In the genomic region with DNA sequence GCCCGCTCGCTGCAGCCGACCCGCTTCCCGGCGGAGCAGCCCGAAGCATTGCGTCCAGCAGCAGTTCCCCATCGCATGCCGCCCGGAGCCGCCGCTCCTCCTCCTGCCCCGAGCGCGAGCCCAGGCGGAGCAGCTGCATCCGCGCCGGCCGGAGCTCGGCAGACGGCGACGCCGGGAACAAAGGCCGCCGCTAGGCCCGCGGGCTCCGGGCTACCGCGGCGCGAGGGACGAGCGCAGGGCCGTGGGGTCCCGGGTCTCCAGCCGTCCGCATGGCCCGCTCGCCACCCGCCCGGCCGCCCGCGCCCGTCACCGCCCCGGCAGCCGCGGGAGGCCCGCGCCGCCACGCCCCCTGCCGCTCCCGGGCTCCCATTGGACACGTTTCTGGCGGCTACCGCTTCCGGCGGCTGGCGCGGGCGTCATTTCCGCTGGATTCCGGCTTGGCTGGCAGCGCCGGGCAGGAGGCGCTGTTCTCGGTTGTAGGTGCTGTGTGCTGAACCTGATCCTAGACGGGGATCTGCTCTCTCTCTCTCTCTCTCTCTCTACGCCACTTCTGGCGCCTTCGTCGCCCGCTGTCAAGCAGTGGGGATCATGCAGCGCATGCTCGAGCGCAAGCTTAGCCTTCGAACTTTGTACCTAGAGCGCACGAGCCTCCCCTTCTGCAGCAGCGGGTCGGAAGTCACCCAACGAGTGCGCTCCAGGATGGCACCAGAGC, we compare ENCODE assay signal across 8 mouse cellular contexts. TPM values are rescaled to one million over a fixed set of nuclear protein-coding genes. Genes with fewer than 3 reads are reported as not detected.
DNase-seq lines count a peak whose midpoint lies in the region; ATAC-seq lines count a peak whose summit lies in the region.

A gene (minus strand): TSS at position 370 of the 712 bp plus-strand sequence.

- H3K4me3 ChIP-seq in hindbrain, embryonic 11.5 days (ENCODE audit: low read depth, low read length): peak within 1 kb of the TSS; percentile 96

- whole genome bisulfite sequencing in hindbrain, embryonic 11.5 days: under 1% methylated on average over 53 of the region's 89 CpGs

- H3K27ac ChIP-seq in hindbrain, embryonic 11.5 days (ENCODE audit: low read depth, low read length): peak within 1 kb of the TSS; percentile 89

- peak; percentile 96 for DNase-seq in MN1 (ENCODE audit: low spot score)
- DNase-seq in cerebellum, adult 9-10 months: peak; percentile 95
- DNase-seq in frontal cortex, adult 2 months (ENCODE audit: extremely low spot score in 1 of 2, low spot score in 1 of 2): peak; percentile 91 to 98
- DNase-seq in hindbrain, embryonic 11.5 days (ENCODE audit: low spot score): peak; percentile 96
- peak; percentile 96 to 98 for DNase-seq in layer of hippocampus, postnatal 10 days (ENCODE audit: low spot score in 2 of 2)
- DNase-seq in lung, postnatal 10 days: peak; percentile 97
- peak; percentile 97 for DNase-seq in ovary, postnatal 36 days (ENCODE audit: low spot score)
- DNase-seq in thymus, postnatal 25 days: peak; percentile 97

- H3K4me2 ChIP-seq in hindbrain, embryonic 11.5 days (replicated peaks; ENCODE audit: low read depth, low read length): peak within 1 kb of the TSS; percentile 83

- no peaks in the 10 kb centered on the region for H3K9me3 ChIP-seq in hindbrain, embryonic 11.5 days (ENCODE audit: control insufficient read depth, low read length)

- no peaks in the 10 kb centered on the region for H3K27me3 ChIP-seq in hindbrain, embryonic 11.5 days (ENCODE audit: control insufficient read depth, insufficient read depth, low read length)

- no peaks in the 10 kb centered on the region for H3K36me3 ChIP-seq in hindbrain, embryonic 11.5 days (ENCODE audit: control insufficient read depth, insufficient read depth, low read length)

- H3K9ac ChIP-seq in hindbrain, embryonic 11.5 days (ENCODE audit: low read depth, low read length): peak within 1 kb of the TSS; percentile 90

- H3K4me1 ChIP-seq in hindbrain, embryonic 11.5 days (replicated peaks; ENCODE audit: control insufficient read depth, insufficient read depth, low read length): 0 out of 2 replicates have a peak, but pooled peaks cover 3% of the 10 kb centered on the region

- ATAC-seq in hindbrain, embryonic 11.5 days (ENCODE audit: low FRiP score): peak; percentile 97

RNA-seq across cellular contexts. Expression of the gene that starts here (rescaled TPM):
- 59.2 and 65.6 TPM in 2 replicates for polyA plus RNA-seq in frontal cortex, adult 2 months (2012; rRNA removed)
- 71.9 and 77.9 TPM in 2 replicates for polyA plus RNA-seq in hindbrain, embryonic 11.5 days (2014; fragmentation: Nextera tagmentation; extraction: Ambion mirVana)
- 10 to 100 TPM; 76.8 to 82.4 TPM for total RNA-seq in layer of hippocampus, postnatal 10 days (2021)

Comparison
In these comparisons a context has a peak if more than half of its experiments do, and no peak if none do; other contexts are left out.
1. Peak in every context shown above with its lines: DNase-seq, ATAC-seq, H3K4me3 ChIP-seq and H3K27ac ChIP-seq.